In the genomic region with DNA sequence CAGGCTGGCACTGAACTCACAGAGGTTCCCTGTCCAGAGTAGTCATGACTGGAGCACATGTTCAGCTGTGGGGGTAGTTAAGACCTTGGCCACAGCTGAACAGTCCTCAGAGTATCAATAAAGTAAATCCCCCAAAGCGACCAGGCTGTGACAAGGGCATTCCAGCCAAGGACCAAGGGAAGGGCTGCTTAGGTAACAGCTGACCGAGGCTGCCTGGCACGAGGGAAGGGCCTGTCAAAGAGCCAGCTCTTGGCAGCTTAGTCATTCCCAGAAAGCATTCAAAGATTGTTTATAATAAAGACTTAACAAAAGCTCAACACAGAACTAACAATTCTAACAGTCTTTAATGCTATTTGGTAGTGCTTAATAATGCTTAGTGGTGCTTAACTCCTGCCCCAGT, we compare ENCODE assay signal across 13 mouse cellular contexts. TPM values are rescaled to one million over a fixed set of nuclear protein-coding genes. Genes with fewer than 3 reads are reported as not detected.
DNase-seq lines count a peak whose midpoint lies in the region; ATAC-seq and TF ChIP-seq lines count a peak whose summit lies in the region.
"Had no signal": no experiment of that assay in that cellular context is flagged by ENCODE, and none has a peak within 500 bp of the region (broad histone marks: within the 10 kb centered on the region; RNA-seq: fewer than 3 reads in every experiment).

No protein-coding gene starts in this region.

- no peak for TF ChIP-seq EP300 in lung, postnatal 0 days (IDR thresholded peaks at IDR 0.05)

- H3K9me3 ChIP-seq in heart, embryonic 12.5 days (replicated peaks) = no peaks in the 10 kb centered on the region
- H3K9me3 ChIP-seq in lung, postnatal 0 days (ENCODE audit: low read length) = no peaks in the 10 kb centered on the region
- H3K9me3 ChIP-seq: heart, embryonic 10.5 days; limb, embryonic 13.5 days; midbrain, embryonic 10.5 days had no signal

- no peak overlapping the region for H3K4me3 ChIP-seq in heart, embryonic 12.5 days
- H3K4me3 ChIP-seq in lung, postnatal 0 days (ENCODE audit: low read depth, low read length) = no peak overlapping the region
- H3K4me3 ChIP-seq: heart, embryonic 10.5 days; limb, embryonic 13.5 days; midbrain, embryonic 10.5 days had no signal

- H3K4me1 ChIP-seq in heart, embryonic 12.5 days (replicated peaks) = no peaks in the 10 kb centered on the region
- H3K4me1 ChIP-seq in lung, postnatal 0 days (ENCODE audit: insufficient read depth, low read depth, low read length) = no peaks in the 10 kb centered on the region; the same call in 1 of the 2 replicates
- H3K4me1 ChIP-seq: midbrain, embryonic 10.5 days had no signal

- peak; percentile 22 to 24 for DNase-seq in heart, adult 18-20 months
- peak; percentile 63 for DNase-seq in 3134 (ENCODE audit: extremely low read depth, insufficient read length, low spot score)
- peak; percentile 86 for DNase-seq in adrenal gland, postnatal 10 days
- peak; percentile 71 for DNase-seq in lung, postnatal 0 days (ENCODE audit: low spot score)
- DNase-seq in right cerebral cortex, adult 2 months (ENCODE audit: low spot score in 2 of 2) = no peak
- no peak for DNase-seq in layer of hippocampus, adult 18-20 months (ENCODE audit: low spot score in 2 of 2)
- DNase-seq in thymus, postnatal 10 days (ENCODE audit: low spot score in 2 of 2) = no peak

- no peaks in the 10 kb centered on the region for H3K27me3 ChIP-seq in heart, embryonic 12.5 days (replicated peaks)
- no peaks in the 10 kb centered on the region for H3K27me3 ChIP-seq in lung, postnatal 0 days (replicated peaks; ENCODE audit: insufficient read depth, low read length)

- H3K4me2 ChIP-seq in heart, embryonic 12.5 days = no peak overlapping the region
- no peak overlapping the region for H3K4me2 ChIP-seq in lung, postnatal 0 days (replicated peaks; ENCODE audit: low read depth, low read length)
- H3K4me2 ChIP-seq: limb, embryonic 13.5 days had no signal

- no peak for ATAC-seq in heart, embryonic 12.5 days (ENCODE audit: insufficient number of reproducible peaks, low FRiP score)
- peak; percentile 77 for ATAC-seq in lung, postnatal 0 days
- ATAC-seq: activated CD4-positive, CD25-positive, alpha-beta regulatory T cell, adult 4 months; intestine, embryonic 16.5 days had no signal

- H3K36me3 ChIP-seq in heart, embryonic 12.5 days = no peaks in the 10 kb centered on the region
- no peaks in the 10 kb centered on the region for H3K36me3 ChIP-seq in lung, postnatal 0 days (ENCODE audit: insufficient read depth, low read length)
- H3K36me3 ChIP-seq: heart, embryonic 10.5 days; limb, embryonic 13.5 days; midbrain, embryonic 10.5 days had no signal

- no peak overlapping the region for H3K9ac ChIP-seq in heart, embryonic 12.5 days
- no peak overlapping the region for H3K9ac ChIP-seq in lung, postnatal 0 days (replicated peaks; ENCODE audit: low read depth)
- H3K9ac ChIP-seq: limb, embryonic 13.5 days had no signal

- TF ChIP-seq CTCF in lung, postnatal 0 days (IDR thresholded peaks at IDR 0.05) = no peak

- WGBS in heart, embryonic 12.5 days = 61% methylated on average over 3 of the region's 3 CpGs
- 18% methylated on average over 3 of the region's 3 CpGs for WGBS in lung, postnatal 0 days

- no peak overlapping the region for H3K27ac ChIP-seq in heart, embryonic 12.5 days (ENCODE audit: poor library complexity, severe bottlenecking)
- no peak overlapping the region for H3K27ac ChIP-seq in lung, postnatal 0 days (ENCODE audit: low read length)
- H3K27ac ChIP-seq: heart, embryonic 10.5 days; limb, embryonic 13.5 days; midbrain, embryonic 10.5 days had no signal

RNA-seq across cellular contexts. Expression of a gene that starts 22.7 kb away (rescaled TPM):
- total RNA-seq in heart, adult 18-20 months (2021) = 1 to 10 TPM; 2.8 to 3.2 TPM
- polyA plus RNA-seq in heart, embryonic 12.5 days (2016; fragmentation: Nextera tagmentation; extraction: Ambion mirVana) = 13.8 and 14.1 TPM in 2 replicates
- 1 to 10 TPM; 5.9 to 9.1 TPM for total RNA-seq in adrenal gland, postnatal 10 days (2021)
- 8.8 and 9.9 TPM in 2 replicates for polyA plus RNA-seq in lung, postnatal 0 days (2015; fragmentation: Nextera tagmentation; extraction: Ambion mirVana)
- 10 to 100 TPM; 11.1 to 12.6 TPM for total RNA-seq in layer of hippocampus, adult 18-20 months (2021)

Comparison
In these comparisons a context has a peak if more than half of its experiments do, and no peak if none do; other contexts are left out.
1. DNase-seq: peak in heart, adult 18-20 months (2 of 2), 3134 (single experiment), adrenal gland, postnatal 10 days (single experiment) and lung, postnatal 0 days (single experiment); none in right cerebral cortex, adult 2 months (0 of 2), layer of hippocampus, adult 18-20 months (0 of 2) and thymus, postnatal 10 days (0 of 2).